ENCODE assay signal across 7 mouse cellular contexts in the genomic region with DNA sequence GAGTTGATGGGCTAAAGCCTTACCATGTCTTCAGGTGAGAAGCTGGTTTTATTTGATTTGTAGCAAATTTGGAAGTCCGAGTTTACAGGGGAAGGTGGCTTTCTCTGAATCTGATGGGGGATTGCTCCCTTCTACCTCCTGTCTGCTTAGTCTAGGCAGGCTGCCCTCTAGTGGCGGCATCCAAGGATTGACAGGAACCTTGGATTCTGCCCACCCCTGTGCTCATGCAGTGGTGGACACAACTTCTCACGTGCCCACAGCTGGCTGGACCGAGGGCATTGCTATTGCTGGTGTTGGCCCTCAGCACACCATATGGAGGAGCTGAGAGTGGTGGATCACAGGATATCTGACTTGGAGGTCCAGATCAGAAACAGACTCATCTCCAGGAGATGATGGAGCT. TPM values are rescaled to one million over a fixed set of nuclear protein-coding genes. Genes with fewer than 3 reads are reported as not detected.
A peak's percentile ranks its signal among the peaks of the same experiment; 100 is the strongest.
DNase-seq lines count a peak whose midpoint lies in the region; ATAC-seq and TF ChIP-seq lines count a peak whose summit lies in the region.

No protein-coding gene starts in this region.

- H3K9ac ChIP-seq in lung, postnatal 0 days (replicated peaks; ENCODE audit: low read depth): no peak overlapping the region

- no peak overlapping the region for H3K27ac ChIP-seq in lung, postnatal 0 days (ENCODE audit: low read length)
- H3K27ac ChIP-seq in small intestine, adult 2 months (ENCODE audit: insufficient read depth, low read depth, low read length): no peak overlapping the region

- H3K4me3 ChIP-seq in lung, postnatal 0 days (ENCODE audit: low read depth, low read length): no peak overlapping the region
- no peak overlapping the region for H3K4me3 ChIP-seq in small intestine, adult 2 months (ENCODE audit: low read depth, low read length)

- H3K4me2 ChIP-seq in lung, postnatal 0 days (replicated peaks; ENCODE audit: low read depth, low read length): no peak overlapping the region

- no peaks in the 10 kb centered on the region for H3K27me3 ChIP-seq in lung, postnatal 0 days (replicated peaks; ENCODE audit: insufficient read depth, low read length)
- H3K27me3 ChIP-seq in small intestine, adult 2 months (ENCODE audit: control insufficient read depth, insufficient read depth, low read length): no peaks in the 10 kb centered on the region

- no peaks in the 10 kb centered on the region for H3K9me3 ChIP-seq in lung, postnatal 0 days (ENCODE audit: low read length)

- peak; percentile 37; the same call in 1 of the 2 replicates for ATAC-seq in lung, postnatal 0 days

- TF ChIP-seq POLR2A in brain, embryonic 14.5 days (IDR thresholded peaks at IDR 0.05; ENCODE audit: borderline replicate concordance, extremely low read depth, insufficient read depth, insufficient read length, poor library complexity, severe bottlenecking): no peak
- no peak for TF ChIP-seq POLR2A in small intestine, adult 2 months (IDR thresholded peaks at IDR 0.05; ENCODE audit: low read depth, low read length)

- TF ChIP-seq CTCF in brain, embryonic 14.5 days (IDR thresholded peaks at IDR 0.05; ENCODE audit: borderline replicate concordance, extremely low read depth, insufficient read depth, insufficient read length): peak; percentile 77
- peak; percentile 83 for TF ChIP-seq CTCF in lung, postnatal 0 days (IDR thresholded peaks at IDR 0.05)
- peak; percentile 64; the same call in 1 of the 2 replicates for TF ChIP-seq CTCF in small intestine, adult 2 months (IDR thresholded peaks at IDR 0.05; ENCODE audit: extremely low read depth, insufficient read length, insufficient replicate concordance, low read depth, low read length)

- peaks cover 8% of the 10 kb centered on the region; the same call in 1 of the 2 replicates for H3K36me3 ChIP-seq in lung, postnatal 0 days (ENCODE audit: insufficient read depth, low read length)
- peaks cover 33% of the 10 kb centered on the region; the same call in 1 of the 2 replicates for H3K36me3 ChIP-seq in small intestine, adult 2 months (ENCODE audit: control insufficient read depth, insufficient read depth, low read length)

- no peaks in the 10 kb centered on the region; the same call in 1 of the 2 replicates for H3K4me1 ChIP-seq in lung, postnatal 0 days (ENCODE audit: insufficient read depth, low read depth, low read length)
- peaks cover 2% of the 10 kb centered on the region; the same call in 1 of the 2 replicates for H3K4me1 ChIP-seq in small intestine, adult 2 months (ENCODE audit: control insufficient read depth, insufficient read depth, insufficient read length, low read length)

- WGBS in lung, postnatal 0 days: 21% methylated on average over 4 of the region's 4 CpGs
- 30% methylated on average over 4 of the region's 4 CpGs for WGBS in small intestine, adult 2 months

- TF ChIP-seq EP300 in lung, postnatal 0 days (IDR thresholded peaks at IDR 0.05): no peak

- peak; percentile 68 to 78 for DNase-seq in left cerebral cortex, adult 18-20 months (ENCODE audit: low spot score in 2 of 2)
- DNase-seq in left cerebral cortex, adult 8-10 months (ENCODE audit: low spot score in 2 of 2): no peak
- peak; percentile 71 for DNase-seq in MN1 (ENCODE audit: low spot score)
- DNase-seq in brain, embryonic 14.5 days (ENCODE audit: low read depth): peak; percentile 59
- peak; percentile 69 for DNase-seq in gastrocnemius, postnatal 10 days
- DNase-seq in lung, postnatal 0 days (ENCODE audit: low spot score): peak; percentile 61

RNA-seq across cellular contexts. Expression of a gene that starts 22.0 kb away (rescaled TPM):
- 10 to 100 TPM; 34.4 to 35.0 TPM for total RNA-seq in left cerebral cortex, adult 18-20 months (2021)
- total RNA-seq in left cerebral cortex, adult 8-10 months (2022): 10 to 100 TPM; 32.9 to 34.3 (median 33.8) TPM
- 16.8 and 21.8 TPM in 2 replicates for polyA plus RNA-seq in brain, embryonic 14.5 days (2012; rRNA removed)
- total RNA-seq in gastrocnemius, postnatal 10 days (2021): 10 to 100 TPM; 12.2 to 15.3 TPM
- 11.8 and 13.1 TPM in 2 replicates for polyA plus RNA-seq in lung, postnatal 0 days (2015; fragmentation: Nextera tagmentation; extraction: Ambion mirVana)
- polyA plus RNA-seq in small intestine, adult 2 months (2012; rRNA removed): 23.1 and 54.8 TPM in 2 replicates

RNA-seq across cellular contexts. Expression of a gene that starts 50.3 kb away (rescaled TPM):
- 10 to 100 TPM; 57.3 to 58.8 TPM for total RNA-seq in left cerebral cortex, adult 18-20 months (2021)
- 10 to 100 TPM; 56.7 to 58.0 (median 57.1) TPM for total RNA-seq in left cerebral cortex, adult 8-10 months (2022)
- polyA plus RNA-seq in brain, embryonic 14.5 days (2012; rRNA removed): 27.3 and 32.0 TPM in 2 replicates
- 1 to 10 TPM; 8.0 to 9.5 TPM for total RNA-seq in gastrocnemius, postnatal 10 days (2021)
- polyA plus RNA-seq in lung, postnatal 0 days (2015; fragmentation: Nextera tagmentation; extraction: Ambion mirVana): 16.9 and 20.0 TPM in 2 replicates
- polyA plus RNA-seq in small intestine, adult 2 months (2012; rRNA removed): 14.4 and 47.8 TPM in 2 replicates

Comparison
In these comparisons a context has a peak if more than half of its experiments do, and no peak if none do; other contexts are left out.
1. DNase-seq: peak in left cerebral cortex, adult 18-20 months (2 of 2), MN1 (single experiment), brain, embryonic 14.5 days (single experiment), gastrocnemius, postnatal 10 days (single experiment) and lung, postnatal 0 days (single experiment); none in left cerebral cortex, adult 8-10 months (0 of 2).
2. RNA of a gene that starts 50.3 kb away (total RNA-seq): 57.3 to 58.8 TPM in left cerebral cortex, adult 18-20 months and 56.7 to 58.0 TPM in left cerebral cortex, adult 8-10 months; 8.0 to 9.5 TPM in gastrocnemius, postnatal 10 days; every median in the first group is over 4 times any median in the second.
3. Peak in every context shown above with its lines, with median percentiles within 50 percentile points of each other: CTCF ChIP-seq.